Mouse (Mus musculus) heart, postnatal 36 days (tissue): ENCODE measurements around the gene Rabl3. TPM values are rescaled to one million over a fixed set of nuclear protein-coding genes. Genes with fewer than 3 reads are reported as not detected.

Experiments used
- DNase-seq, 2 experiments: peaks; one replicate each; pipeline ENCODE4 v3.0.0; 2021 to 2022
- intact Hi-C: fragments of 180-260 bp; cut with DNase I; formaldehyde crosslinking; loops from one replicate; pipeline ENCODE4 v1.15.1; 2025
- total RNA-seq, 2 experiments: library from RNA; stranded (reverse); gene quantifications; 2 replicates each; pipeline ENCODE4 v1.2.3; 2021

The Rabl3 gene
- total RNA-seq, 2 experiments from 2014 or later: 5.0 to 8.2 TPM

- intact Hi-C loops: loop anchor here (5.0 kb wide), 1 partner anchor 112 kb away; the partner anchor contains the start of gene Ndufb4
These were observed 1.1 kb downstream of the Rabl3 start for GRCm38 (mm10) chr16:37540776-37541175.

GRCm38 (mm10) chr16:37546312-37546711 is 6.6 kb downstream of the Rabl3 start:
- no peak for DNase-seq
- intact Hi-C loops: no loop called here

More at GRCm38 (mm10) chr16:37540776-37541175, 1.1 kb downstream of the Rabl3 start:
- no peak for DNase-seq

- intact Hi-C loops: no loop called here
- no peak for DNase-seq
These were observed 10.6 kb downstream of the Rabl3 start for GRCm38 (mm10) chr16:37550266-37550665.

- DNase-seq: no peak
- intact Hi-C loops: no loop called here
These were observed 11.3 kb downstream of the Rabl3 start for GRCm38 (mm10) chr16:37550981-37551380.

- DNase-seq: no peak
- intact Hi-C loops: no loop called here
These were observed 13.1 kb downstream of the Rabl3 start for GRCm38 (mm10) chr16:37552824-37553223.

DNA sequence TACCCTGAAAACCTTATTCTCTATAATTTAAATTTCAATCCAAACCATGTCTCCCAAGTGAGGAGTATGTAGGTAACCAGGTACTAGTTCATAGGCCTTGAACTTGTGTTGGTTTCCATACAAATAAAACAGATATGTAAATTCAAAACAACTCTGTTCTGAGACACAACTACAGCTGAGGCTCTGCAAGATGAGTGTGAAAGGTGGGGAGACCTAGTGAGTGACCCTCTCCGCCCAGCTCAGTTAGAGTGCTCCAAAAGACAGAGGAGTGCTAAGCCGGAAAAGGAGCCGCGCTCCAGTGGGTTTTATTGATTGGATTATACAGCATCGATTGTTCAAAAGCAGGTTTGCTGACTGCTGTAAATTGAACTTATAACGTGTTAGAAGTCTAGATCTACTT is 22.7 kb downstream of the Rabl3 start:
- intact Hi-C loops: no loop called here

DNA sequence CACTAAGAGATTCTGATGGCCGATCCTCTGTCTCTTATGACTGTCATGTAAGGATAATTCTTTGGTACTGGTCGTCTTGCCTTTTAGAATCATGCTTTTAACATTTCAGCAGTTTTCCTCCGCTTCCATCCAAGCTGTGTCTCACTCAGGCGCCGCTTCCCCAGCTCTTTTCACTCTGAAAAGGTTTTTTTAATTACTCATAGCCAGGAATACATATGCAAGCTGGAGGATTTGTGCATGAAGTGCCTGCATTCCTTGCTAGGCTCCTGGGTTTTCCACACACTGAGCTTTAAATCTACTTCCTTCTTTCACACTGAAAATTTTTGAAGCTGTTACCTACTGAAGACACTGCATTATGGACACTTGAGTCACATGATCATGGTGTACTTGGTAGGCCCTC is 23.3 kb downstream of the Rabl3 start:
- DNase-seq: no peak
- intact Hi-C loops: no loop called here

More for the DNA sequence above, 22.7 kb downstream of the Rabl3 start:
- DNase-seq: no peak

DNA sequence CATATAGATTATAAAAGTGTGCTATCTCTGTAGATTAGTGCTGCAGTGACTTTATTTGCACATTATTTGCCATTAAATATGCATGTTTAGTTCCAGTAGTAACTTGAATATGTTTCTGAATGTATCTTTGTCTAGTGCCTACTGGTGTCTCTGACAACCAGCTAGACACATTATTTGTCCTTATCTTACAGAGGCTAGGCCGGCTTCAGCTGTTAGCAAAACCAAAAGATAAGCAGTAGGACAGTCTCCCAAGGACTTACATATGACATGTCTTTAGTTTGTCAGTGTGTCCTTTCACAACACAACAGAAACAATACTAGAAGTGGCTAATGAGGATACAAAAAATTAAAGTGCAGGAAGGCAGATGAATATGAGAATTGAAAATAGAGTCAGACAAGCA is 25.4 kb downstream of the Rabl3 start:
- intact Hi-C loops: no loop called here
- DNase-seq: no peak

DNA sequence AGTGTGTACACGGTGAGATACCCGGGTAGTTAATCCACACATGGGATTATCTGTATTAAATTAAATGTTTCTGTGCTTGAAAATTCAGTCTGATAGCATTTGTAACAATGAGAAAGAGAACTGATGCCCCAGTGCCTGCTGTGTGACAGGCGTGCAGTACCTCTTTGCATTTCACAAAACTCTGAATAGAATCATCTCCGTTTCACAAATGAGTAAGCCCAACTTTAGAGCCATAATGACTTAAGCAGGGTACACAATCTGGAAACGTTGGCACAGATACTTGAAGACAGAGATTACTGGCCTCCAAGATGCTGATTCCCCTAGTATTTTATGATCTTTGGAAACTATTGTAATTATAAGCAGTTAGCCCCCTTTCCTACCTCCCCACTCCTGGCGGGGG is 26.4 kb downstream of the Rabl3 start:
- DNase-seq: no peak
- intact Hi-C loops: no loop called here

DNA sequence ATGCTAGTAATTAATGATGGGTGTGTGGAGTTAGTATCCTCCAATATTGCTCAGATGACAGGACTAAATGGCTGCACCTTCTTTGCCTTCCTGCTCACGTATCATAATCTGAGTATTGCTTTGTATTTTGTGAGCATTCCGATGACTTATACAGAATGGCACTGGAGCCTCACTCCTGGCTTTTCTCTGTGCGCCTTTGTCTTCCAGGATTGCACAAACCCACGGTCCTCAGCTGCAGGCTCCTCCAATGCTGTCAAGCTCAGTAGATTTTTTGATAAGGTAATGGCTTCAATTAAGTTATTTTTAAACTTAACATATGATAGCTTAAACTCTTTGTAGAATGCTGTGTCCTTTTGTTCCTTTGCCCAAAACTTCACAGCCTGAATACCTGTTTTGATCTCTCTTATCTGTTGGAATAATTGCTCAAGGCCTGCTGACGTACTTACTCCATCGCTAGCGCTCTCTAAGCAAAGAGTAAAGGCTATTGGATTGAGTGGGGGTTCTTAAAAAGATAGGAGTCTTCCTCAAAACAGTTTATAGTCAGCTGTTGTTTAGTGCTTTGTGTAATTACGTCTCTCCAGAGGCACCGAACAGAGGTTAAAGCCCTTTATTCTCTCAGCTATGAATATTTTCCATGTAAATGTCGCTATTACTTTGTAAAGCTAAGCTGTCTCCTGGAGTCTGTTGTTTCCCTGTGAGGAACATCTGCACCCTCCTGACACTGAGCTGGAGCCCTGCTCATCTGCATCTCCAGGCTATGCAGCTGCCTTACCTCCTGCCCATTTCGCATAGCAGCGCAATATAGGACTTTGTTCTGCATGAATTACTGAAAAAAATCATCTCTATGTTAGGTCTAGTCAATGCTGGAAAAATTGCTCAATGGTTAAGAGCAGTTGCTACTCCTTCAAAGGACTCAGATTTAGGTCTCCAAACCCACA is 27.7 kb downstream of the Rabl3 start:
- no peak for DNase-seq
- intact Hi-C loops: no loop called here

DNA sequence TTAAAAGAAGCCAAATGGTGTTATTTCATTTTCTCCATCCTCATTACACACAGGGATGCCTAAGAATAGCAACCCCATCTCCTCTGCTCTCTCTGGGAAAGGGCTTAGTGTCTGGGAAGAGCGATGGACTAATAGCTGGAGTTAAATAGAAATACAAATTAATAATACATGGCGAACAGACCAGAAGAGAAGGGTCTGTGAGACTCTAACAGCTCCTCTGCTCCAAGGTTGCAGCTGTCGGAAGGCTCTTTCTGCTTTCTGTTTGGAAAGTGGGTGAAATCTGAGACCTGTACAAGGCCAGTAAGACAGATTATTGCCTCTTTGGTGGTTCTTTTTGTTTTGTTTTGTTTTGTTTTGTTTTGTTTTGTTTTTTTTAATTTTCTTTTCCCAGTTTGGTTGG is 31.9 kb downstream of the Rabl3 start:
- intact Hi-C loops: no loop called here

GRCm38 (mm10) chr16:37572117-37572754 is 32.6 kb downstream of the Rabl3 start:
- intact Hi-C loops: no loop called here
- no peak for DNase-seq

More for the DNA sequence above, 31.9 kb downstream of the Rabl3 start:
- DNase-seq: no peak

GRCm38 (mm10) chr16:37573061-37573460 is 33.4 kb downstream of the Rabl3 start:
- intact Hi-C loops: no loop called here
- DNase-seq: no peak

DNA sequence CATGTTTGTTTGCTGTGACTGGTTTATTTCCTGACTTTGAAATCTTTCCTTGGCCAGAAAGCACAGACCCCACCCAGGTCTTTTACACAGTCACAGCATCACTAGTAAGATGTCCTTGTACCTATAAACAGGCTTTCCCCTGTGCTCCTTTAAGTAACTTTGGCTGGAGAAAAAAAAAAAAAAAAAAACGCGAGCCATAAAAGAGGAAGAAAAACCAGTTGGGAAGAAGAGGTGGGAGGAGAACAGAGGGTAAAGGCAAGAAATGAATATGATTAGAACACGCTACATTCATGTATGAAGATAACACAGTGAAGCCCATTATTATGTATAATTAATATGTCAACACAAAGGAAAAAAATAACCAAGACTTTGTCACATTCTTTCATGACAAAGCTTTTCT is 35.6 kb downstream of the Rabl3 start:
- no peak for DNase-seq
- intact Hi-C loops: no loop called here

- intact Hi-C loops: no loop called here
- no peak for DNase-seq
These were observed 39.9 kb downstream of the Rabl3 start for GRCm38 (mm10) chr16:37579591-37579990.

GRCm38 (mm10) chr16:37579994-37580393 is 40.3 kb downstream of the Rabl3 start, which contains the start of gene Hgd:
TSS of gene Hgd (plus strand) at chr16:37580153.
- intact Hi-C loops: no loop called here
- DNase-seq: no peak

DNA sequence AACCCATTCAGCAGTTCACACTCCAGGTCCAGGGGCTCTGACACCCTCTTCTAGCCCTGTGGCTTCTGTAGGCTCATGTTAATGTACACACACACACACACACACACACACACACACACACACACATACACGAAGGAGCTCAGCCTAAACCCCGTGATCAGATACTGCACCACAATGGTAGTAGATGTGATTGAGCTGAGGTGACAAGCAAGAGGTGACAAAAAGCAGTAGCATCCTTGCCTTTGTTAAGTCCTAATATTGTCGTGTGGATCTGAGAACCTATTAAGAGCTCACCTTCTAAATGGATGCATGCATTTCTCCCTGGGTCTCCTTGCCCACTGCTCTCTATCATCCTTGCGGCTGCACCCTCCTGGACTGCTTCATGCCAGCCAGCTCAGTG is 41.0 kb downstream of the Rabl3 start:
- no peak for DNase-seq
- intact Hi-C loops: no loop called here

DNA sequence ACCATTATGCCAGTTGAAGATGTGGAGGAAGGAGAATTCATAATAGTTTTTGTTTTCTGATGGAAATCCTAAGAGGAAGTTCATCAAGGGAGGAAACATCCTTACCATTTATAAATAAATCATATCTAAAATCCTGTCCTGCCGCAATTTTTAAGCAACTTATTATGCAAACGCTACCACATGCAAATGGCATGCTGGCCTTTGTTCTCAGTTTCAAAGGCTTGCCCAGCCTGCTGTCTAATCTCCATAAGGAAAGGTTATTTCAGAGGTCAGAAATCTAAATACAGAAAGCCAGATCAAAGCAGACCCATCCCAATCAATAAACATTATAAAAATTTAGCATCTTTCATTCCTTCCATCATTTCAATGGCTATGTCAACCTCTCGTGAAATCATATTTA is 42.2 kb downstream of the Rabl3 start:
- no peak for DNase-seq

GRCm38 (mm10) chr16:37583306-37583705 is 43.6 kb downstream of the Rabl3 start:
- intact Hi-C loops: no loop called here
- DNase-seq: no peak

More for the DNA sequence above, 42.2 kb downstream of the Rabl3 start:
- intact Hi-C loops: no loop called here

- intact Hi-C loops: no loop called here
- no peak for DNase-seq
These were observed 44.1 kb downstream of the Rabl3 start for GRCm38 (mm10) chr16:37583801-37584200.

DNA sequence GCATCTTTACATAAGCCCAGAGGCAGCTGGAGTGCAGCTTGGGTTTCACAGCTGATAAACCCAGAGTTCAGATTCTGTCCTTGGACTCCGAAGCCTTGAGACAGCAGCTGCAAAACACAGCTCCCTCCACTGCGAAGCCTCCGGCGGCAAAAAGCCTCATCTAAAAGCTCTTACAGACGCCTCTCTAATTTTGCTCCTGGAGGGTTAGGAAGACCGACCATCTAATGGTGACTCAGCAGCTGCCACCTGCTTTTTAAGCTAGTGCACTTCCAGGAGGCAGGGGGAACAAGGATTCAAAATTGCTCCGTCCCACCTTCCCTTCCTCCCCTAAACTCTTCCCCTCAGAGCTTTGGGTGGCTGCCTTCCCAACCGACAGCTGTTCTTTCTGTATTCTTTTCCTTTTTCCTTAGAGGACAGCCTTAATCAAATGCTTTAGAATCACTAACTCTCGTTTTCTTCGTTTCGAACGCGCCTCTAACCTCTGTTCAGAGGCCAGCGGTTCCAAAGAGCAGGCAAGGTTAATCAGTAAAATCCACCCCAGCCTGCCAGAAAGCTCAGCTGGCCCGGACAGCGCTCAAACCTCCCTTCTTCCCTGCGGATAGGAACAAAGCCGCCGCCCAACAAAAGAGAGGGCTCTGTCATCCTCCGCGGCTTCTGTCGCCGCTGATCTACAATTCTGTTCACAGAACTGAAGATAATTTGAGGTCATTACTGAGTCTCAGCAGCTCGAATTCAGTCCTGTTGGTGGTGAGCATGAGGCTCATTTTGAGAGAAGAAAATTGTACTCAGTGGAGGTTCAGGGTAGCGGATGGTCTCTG is 44.7 kb downstream of the Rabl3 start:
- intact Hi-C loops: no loop called here
- DNase-seq: peak; percentile 44 to 45
